Mouse (Mus musculus) limb, embryonic 15.5 days (tissue): ENCODE measurements around the gene Htr3a. TPM values are rescaled to one million over a fixed set of nuclear protein-coding genes. Genes with fewer than 3 reads are reported as not detected.
A peak's percentile ranks its signal among the peaks of the same experiment; 100 is the strongest.

ENCODE experiments used
- ATAC-seq: fragments of 200-750 bp; cut with Nextera tagmentation; 2 replicates; pipeline ENCODE4 v1.8.0; 2017; ENCODE audit warnings: low read depth, moderate TSS enrichment; ENCODE audit not compliant: insufficient number of reproducible peaks, low FRiP score, low TSS enrichment
- H3K27ac ChIP-seq: fragments of 300-500 bp; sonication (generic); 2 replicates; pipeline ENCODE4 v1.5.1; 2015; ENCODE audit warnings: moderate library complexity, mild to moderate bottlenecking, inconsistent platforms
- H3K27me3 ChIP-seq: fragments of 300-500 bp; sonication (generic); 2 replicates; pipeline ENCODE4 v1.6.1; 2015; ENCODE audit warnings: inconsistent platforms
- H3K36me3 ChIP-seq: fragments of 300-500 bp; sonication (generic); 2 replicates; pipeline ENCODE4 v1.6.1; 2015; ENCODE audit warnings: inconsistent platforms
- H3K4me1 ChIP-seq: fragments of 300-500 bp; sonication (generic); 2 replicates; pipeline ENCODE4 v1.6.1; 2015; ENCODE audit warnings: inconsistent platforms
- H3K4me2 ChIP-seq: fragments of 300-500 bp; sonication (generic); 2 replicates; pipeline ENCODE4 v1.6.1; 2015; ENCODE audit warnings: mild to moderate bottlenecking, inconsistent platforms
- H3K4me3 ChIP-seq: fragments of 300-500 bp; sonication (generic); 2 replicates; pipeline ENCODE4 v1.5.1; 2015; ENCODE audit warnings: mild to moderate bottlenecking, inconsistent platforms
- H3K9ac ChIP-seq: fragments of 300-500 bp; sonication (generic); 2 replicates; pipeline ENCODE4 v1.6.1; 2015; ENCODE audit warnings: inconsistent platforms
- H3K9me3 ChIP-seq: fragments of 300-500 bp; sonication (generic); 2 replicates; pipeline ENCODE4 v1.6.1; 2016; ENCODE audit warnings: inconsistent platforms
- WGBS: fragments of 180-500 bp; shearing (Covaris S2); methylation state at CpG from one replicate; pipeline ENCODE4 v1.1.7; 2015; 5-methylcytosine and 5-hydroxymethylcytosine counted together
- polyA plus RNA-seq: library from polyadenylated mRNA; unstranded; fragments of >200 nt; fragmentation: Nextera tagmentation; extraction: Ambion mirVana; gene quantifications from 2 replicates; pipeline ENCODE4 v1.2.1, GENCODE M21; 2015

Gene Htr3a
- polyA plus RNA-seq, 1 experiment from 2014 or later: 0.54 TPM

DNA sequence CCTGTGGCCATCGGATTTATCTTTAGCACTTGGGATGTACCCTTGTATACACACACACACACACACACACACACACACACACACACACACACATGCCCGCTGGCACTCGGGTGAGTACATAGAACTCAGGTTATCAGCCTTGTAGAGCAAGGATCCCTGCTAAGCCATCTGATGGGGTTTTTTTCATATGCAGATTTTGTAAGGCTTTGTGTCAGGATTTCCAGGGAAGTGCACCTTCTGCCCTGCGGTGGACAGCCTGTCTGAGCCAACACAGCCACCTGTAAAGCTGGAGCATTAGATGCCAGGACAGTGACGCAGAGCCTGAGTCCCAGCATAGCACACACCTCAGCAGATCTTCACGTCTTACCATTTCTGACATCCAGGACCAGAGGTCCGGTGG is 21.8 kb downstream of the Htr3a start:
- no peak for ATAC-seq
- H3K27me3 ChIP-seq: peaks cover 30% of the 10 kb centered on the region; the same call in 1 of the 2 replicates

DNA sequence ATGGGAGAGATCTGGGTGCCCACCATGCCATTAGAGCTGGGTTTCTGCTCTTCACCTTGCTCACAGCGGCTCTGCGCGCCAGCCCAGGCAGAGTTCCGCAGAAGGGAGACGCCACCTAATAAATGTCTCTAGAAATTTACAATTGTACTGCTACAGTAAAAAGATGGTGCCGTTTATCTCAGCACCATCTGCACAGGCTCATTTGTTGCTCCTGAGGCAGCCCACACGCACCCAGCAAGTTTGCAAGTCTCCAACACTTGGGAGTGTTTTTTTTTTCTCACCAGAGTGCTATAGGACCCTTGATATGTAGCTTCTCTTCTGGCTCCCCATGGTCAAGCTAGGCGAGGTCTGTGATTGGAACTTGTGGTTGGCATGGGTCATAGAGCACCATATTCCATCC is 38.0 kb downstream of the Htr3a start:
- no peak for ATAC-seq
- H3K9me3 ChIP-seq: no peaks in the 10 kb centered on the region
- H3K4me3 ChIP-seq: no peak overlapping the region
- H3K27me3 ChIP-seq: peaks cover 21% of the 10 kb centered on the region
- 67% methylated on average over 8 of the region's 8 CpGs for WGBS
- H3K36me3 ChIP-seq: no peaks in the 10 kb centered on the region
- H3K4me2 ChIP-seq: no peak overlapping the region
- no peaks in the 10 kb centered on the region for H3K4me1 ChIP-seq
- H3K9ac ChIP-seq: no peak overlapping the region
- no peak overlapping the region for H3K27ac ChIP-seq

More for the DNA sequence above, 21.8 kb downstream of the Htr3a start:
- 82% methylated on average over 7 of the region's 7 CpGs for WGBS
- Histone ChIP-seq H3K4me2 (no peak overlapping the region), H3K9me3 (no peaks in the 10 kb centered on the region), H3K9ac (no peak overlapping the region), H3K4me1 (no peaks in the 10 kb centered on the region; the same call in 1 of the 2 replicates), H3K4me3 (no peak overlapping the region), H3K36me3 (no peaks in the 10 kb centered on the region), H3K27ac (no peak overlapping the region)

DNA sequence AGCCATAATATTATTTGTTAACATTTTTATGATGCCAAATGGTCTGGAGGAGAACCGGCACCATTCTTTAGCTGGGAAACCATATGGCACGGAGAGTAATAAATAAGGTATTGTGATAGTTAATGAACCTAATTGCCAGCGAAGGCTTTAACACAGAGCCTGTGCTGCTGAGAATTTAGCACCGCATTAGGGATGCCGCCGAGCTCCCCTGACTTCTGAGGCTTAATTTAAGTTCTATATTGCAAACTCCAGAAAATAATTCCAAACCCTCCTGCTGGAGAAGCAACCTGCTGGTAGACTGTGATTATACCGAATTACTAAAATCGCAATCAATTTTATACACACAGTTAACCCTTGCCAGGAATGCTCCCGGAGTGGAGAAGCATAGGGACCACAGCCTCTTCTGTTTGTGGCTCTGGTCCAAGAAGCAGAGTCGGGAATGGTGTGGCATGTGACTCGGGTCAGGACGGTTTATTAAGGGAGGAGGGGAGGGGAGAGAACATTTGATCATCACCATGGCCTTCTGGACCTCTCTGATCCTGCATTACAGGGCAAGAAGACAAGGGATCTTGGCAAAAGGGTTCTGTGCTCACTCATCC is 44.3 kb downstream of the Htr3a start:
- H3K4me1 ChIP-seq: 0 out of 2 replicates have a peak, but pooled peaks cover 7% of the 10 kb centered on the region
- H3K27me3 ChIP-seq: peaks cover 61% of the 10 kb centered on the region
- no peak for ATAC-seq
- no peak overlapping the region for H3K27ac ChIP-seq
- H3K36me3 ChIP-seq: no peaks in the 10 kb centered on the region
- no peak overlapping the region for H3K4me3 ChIP-seq
- H3K9me3 ChIP-seq: no peaks in the 10 kb centered on the region
- 31% methylated on average over 12 of the region's 12 CpGs for WGBS
- no peak overlapping the region for H3K9ac ChIP-seq
- no peak overlapping the region for H3K4me2 ChIP-seq

DNA sequence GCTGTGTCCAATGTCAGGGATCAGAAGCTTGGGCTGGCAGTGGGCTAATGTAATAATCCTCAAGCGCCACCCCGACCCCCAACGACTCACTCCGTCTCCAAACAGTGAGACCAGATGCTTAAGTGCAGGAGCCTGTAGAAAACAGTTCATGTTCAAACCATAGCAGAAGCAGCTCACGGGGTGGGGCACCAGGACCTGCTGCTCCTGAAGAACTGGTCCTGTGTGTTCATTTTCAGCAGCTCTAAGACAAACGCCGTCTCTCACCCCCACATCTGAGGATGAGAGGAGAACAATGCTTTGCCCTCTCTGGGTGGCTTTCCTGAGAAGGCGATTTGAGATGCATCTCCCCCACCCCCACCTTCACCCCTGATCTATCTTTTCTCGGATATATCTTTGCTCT is 45.7 kb downstream of the Htr3a start:
- WGBS: 42% methylated on average over 9 of the region's 9 CpGs
- H3K36me3 ChIP-seq: no peaks in the 10 kb centered on the region
- H3K4me3 ChIP-seq: no peak overlapping the region
- no peaks in the 10 kb centered on the region for H3K9me3 ChIP-seq
- no peak overlapping the region for H3K9ac ChIP-seq
- peak overlapping the region; percentile 38; the same call in 1 of the 2 replicates for H3K27ac ChIP-seq
- no peak; the same call in 1 of the 2 replicates for ATAC-seq
- peaks cover 65% of the 10 kb centered on the region for H3K27me3 ChIP-seq
- H3K4me1 ChIP-seq: 0 out of 2 replicates have a peak, but pooled peaks cover 7% of the 10 kb centered on the region
- H3K4me2 ChIP-seq: no peak overlapping the region

DNA sequence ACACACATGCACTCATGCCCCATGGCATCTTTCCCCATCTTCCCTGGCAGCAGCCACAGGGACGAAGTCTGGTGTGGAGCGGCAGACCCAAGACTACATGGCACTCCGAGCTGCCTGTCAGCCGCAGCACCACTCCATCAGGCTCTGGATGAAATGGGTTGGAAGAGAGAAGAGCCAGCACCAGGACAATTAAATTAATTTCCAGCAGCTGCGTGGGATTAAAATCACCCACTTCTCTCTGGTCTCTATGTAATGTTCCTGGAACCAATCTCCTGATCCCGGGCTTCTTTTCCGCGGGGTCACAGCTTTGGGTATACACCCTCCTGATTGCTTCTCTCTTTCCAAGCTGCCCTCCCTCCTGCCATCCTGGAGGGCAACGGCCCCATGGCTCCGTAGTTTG is 49.4 kb downstream of the Htr3a start:
- 75% methylated on average over 10 of the region's 10 CpGs for WGBS

DNA sequence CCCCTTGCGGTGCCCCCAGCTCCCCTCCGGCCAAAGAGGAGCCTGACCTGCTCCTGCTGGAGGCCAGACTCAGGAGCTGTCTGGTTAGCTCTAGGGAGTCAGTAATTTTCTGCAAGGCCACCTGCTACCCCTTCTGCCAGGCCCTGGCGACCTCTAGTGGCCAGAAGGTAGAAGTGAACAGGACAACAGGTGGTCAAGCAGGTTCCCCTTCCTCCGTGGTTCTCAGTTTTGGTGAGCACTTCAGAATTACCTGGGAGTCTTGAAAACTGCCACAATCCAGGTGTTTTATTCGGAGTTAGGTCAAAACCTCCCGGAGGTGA is 50.4 kb downstream of the Htr3a start:
- no peaks in the 10 kb centered on the region for H3K9me3 ChIP-seq
- H3K27ac ChIP-seq: no peak overlapping the region
- no peak for ATAC-seq
- no peaks in the 10 kb centered on the region for H3K4me1 ChIP-seq
- H3K36me3 ChIP-seq: no peaks in the 10 kb centered on the region
- no peak overlapping the region for H3K4me3 ChIP-seq
- H3K4me2 ChIP-seq: no peak overlapping the region
- H3K9ac ChIP-seq: no peak overlapping the region
- WGBS: 6% methylated on average over 6 of the region's 6 CpGs
- H3K27me3 ChIP-seq: peaks cover 51% of the 10 kb centered on the region

More for the DNA sequence above, 49.4 kb downstream of the Htr3a start:
- Histone ChIP-seq H3K4me2 (no peak overlapping the region), H3K9me3 (no peaks in the 10 kb centered on the region), H3K36me3 (no peaks in the 10 kb centered on the region), H3K27ac (no peak overlapping the region), H3K9ac (no peak overlapping the region), H3K4me3 (no peak overlapping the region), H3K4me1 (no peaks in the 10 kb centered on the region), H3K27me3 (peaks cover 58% of the 10 kb centered on the region)
- no peak for ATAC-seq

DNA sequence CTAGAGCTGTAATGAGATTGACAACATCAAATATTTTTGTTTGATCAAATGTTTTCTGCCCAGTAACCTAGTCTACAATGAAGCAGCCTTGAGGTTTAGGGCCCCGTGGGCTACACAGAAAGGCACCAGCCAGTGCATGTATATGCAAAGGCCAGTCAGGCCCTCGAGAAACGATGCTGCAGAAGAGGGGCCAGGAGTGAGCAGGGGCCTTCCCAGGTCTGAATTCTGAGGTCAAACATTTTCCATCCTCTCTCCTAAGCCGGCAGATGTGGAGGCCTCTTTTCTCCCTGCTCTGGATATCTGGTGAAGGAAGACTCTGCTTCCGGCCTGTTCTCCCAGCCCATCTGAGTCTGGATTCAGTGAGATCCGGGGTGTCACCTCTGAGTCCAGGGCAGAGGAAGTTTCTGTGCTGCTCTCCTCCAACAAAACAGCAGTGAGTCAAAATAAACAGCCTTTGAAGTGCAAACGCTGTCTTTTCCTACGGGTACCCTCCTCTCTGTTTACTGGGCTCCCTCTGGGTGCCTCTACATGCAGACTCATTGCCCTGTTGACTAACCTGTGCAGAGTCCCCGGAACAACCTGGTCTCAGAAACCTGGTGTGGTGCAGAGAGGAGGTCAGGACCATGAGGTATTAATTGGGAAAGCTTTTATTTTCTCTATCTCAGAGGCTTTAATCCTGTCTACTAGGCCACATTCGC is 50.9 kb downstream of the Htr3a start:
- Histone ChIP-seq H3K36me3 (no peaks in the 10 kb centered on the region), H3K4me3 (no peak overlapping the region), H3K4me2 (no peak overlapping the region), H3K27me3 (peaks cover 46% of the 10 kb centered on the region), H3K9me3 (no peaks in the 10 kb centered on the region), H3K4me1 (no peaks in the 10 kb centered on the region), H3K9ac (no peak overlapping the region), H3K27ac (no peak overlapping the region)
- ATAC-seq: no peak
- WGBS: 25% methylated on average over 10 of the region's 10 CpGs

DNA sequence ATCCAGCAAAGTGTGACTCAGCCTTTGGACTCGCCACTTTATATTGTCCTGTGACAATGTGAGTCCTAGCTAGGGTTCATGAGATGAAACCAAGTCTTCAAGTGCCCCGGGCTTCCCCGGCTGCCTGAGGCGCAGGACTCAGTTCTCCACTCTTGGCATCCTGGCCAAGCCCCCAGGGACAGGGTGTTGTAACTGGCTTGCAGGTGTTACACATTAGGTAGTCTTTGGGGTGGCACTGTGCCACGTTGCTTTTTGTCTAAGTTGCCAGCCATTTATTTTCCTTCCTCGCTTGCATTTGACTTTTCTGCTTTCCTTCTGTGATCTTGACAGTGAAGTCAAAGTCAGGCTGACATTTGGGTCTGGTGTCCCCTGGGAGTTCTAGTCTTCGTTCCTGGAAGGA is 53.0 kb downstream of the Htr3a start:
- Histone ChIP-seq H3K27ac (no peak overlapping the region), H3K4me2 (no peak overlapping the region), H3K4me1 (no peaks in the 10 kb centered on the region), H3K27me3 (peaks cover 38% of the 10 kb centered on the region), H3K36me3 (no peaks in the 10 kb centered on the region), H3K9ac (no peak overlapping the region), H3K4me3 (no peak overlapping the region), H3K9me3 (no peaks in the 10 kb centered on the region)
- WGBS: 65% methylated on average over 7 of the region's 7 CpGs
- no peak for ATAC-seq

DNA sequence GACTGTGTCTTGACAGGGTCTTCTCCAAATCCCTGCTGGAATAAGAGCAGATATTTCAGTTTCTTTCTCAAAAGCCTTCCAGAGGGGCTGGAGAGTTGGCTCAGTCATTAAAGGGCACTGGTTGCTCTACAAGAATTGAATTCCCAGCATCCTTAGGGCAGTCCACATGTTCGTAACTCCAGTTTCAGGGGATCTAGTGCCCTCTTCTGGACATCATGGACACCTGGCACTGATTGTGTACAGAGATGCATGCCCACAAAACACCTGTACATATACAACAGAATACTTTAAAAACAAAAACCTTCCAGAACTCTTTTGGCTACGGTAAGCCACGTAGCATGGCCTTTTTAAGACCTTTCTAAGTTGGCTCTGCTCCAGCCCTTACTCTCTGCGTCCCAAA is 54.7 kb downstream of the Htr3a start:
- H3K9ac ChIP-seq: no peak overlapping the region
- no peak overlapping the region for H3K27ac ChIP-seq
- no peak for ATAC-seq
- no peak overlapping the region for H3K4me2 ChIP-seq
- peaks cover 20% of the 10 kb centered on the region for H3K27me3 ChIP-seq
- no peaks in the 10 kb centered on the region for H3K36me3 ChIP-seq
- no peaks in the 10 kb centered on the region for H3K9me3 ChIP-seq
- WGBS: 70% methylated on average over 4 of the region's 4 CpGs
- no peak overlapping the region for H3K4me3 ChIP-seq
- H3K4me1 ChIP-seq: no peaks in the 10 kb centered on the region

DNA sequence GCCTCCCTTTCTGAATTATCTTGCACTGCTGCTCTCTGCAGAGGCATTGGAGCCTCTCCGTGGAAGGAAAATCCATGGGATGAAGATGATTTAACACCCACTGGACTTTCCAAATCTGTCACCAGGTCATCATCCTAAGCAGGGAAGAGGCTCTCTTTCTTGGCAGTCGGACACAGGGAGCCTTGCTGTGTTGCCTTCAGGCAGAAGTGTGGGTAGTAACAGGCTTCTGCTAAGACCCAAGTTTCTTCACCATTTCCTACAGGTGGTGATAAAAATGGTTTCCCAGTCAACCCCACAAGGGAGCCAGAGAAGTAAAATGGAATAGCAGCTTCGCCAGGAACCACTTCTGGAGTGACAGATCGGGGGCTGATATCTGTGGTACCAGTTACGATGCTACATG is 61.4 kb downstream of the Htr3a start:
- Histone ChIP-seq H3K4me3 (no peak overlapping the region), H3K27ac (no peak overlapping the region), H3K36me3 (no peaks in the 10 kb centered on the region), H3K4me1 (no peaks in the 10 kb centered on the region), H3K9ac (no peak overlapping the region), H3K4me2 (no peak overlapping the region), H3K27me3 (peaks cover 6% of the 10 kb centered on the region), H3K9me3 (no peaks in the 10 kb centered on the region)
- WGBS: 87% methylated on average over 5 of the region's 5 CpGs
- no peak for ATAC-seq
